Mouse (Mus musculus) olfactory bulb, adult 2 months (tissue): Measurements from ENCODE around the gene Ndufaf2. TPM values are rescaled to one million over a fixed set of nuclear protein-coding genes. Genes with fewer than 3 reads are reported as not detected.

Experiments used
- H3K27ac ChIP-seq: fragments of 200-500 bp; 2 replicates; pipeline ENCODE4 v1.5.1; 2012; ENCODE audit warnings: low read depth, low read length; ENCODE audit not compliant: insufficient read depth
- H3K4me1 ChIP-seq: fragments of 200-500 bp; 2 replicates; pipeline ENCODE4 v1.6.1; 2012; ENCODE audit warnings: low read length; ENCODE audit not compliant: control insufficient read depth, insufficient read depth
- H3K4me3 ChIP-seq: fragments of 200-500 bp; 2 replicates; pipeline ENCODE4 v1.5.1; 2012; ENCODE audit warnings: mild to moderate bottlenecking, low read depth, low read length, moderate library complexity; ENCODE audit not compliant: insufficient read depth
- CTCF ChIP-seq: fragments of 200-500 bp; IDR thresholded peaks from 2 replicates; pipeline ENCODE4 v1.5.1; 2012; ENCODE audit warnings: low read depth, mild to moderate bottlenecking, low read length, moderate library complexity; ENCODE audit not compliant: insufficient read depth
- POLR2A ChIP-seq: fragments of 200-500 bp; IDR thresholded peaks from 2 replicates; pipeline ENCODE4 v1.6.1; 2012; ENCODE audit warnings: mild to moderate bottlenecking, low read depth, low read length, moderate library complexity; ENCODE audit not compliant: insufficient read depth
- WGBS: fragments of 180-500 bp; shearing (Covaris S2); methylation state at CpG from one replicate; pipeline ENCODE4 v1.1.7; 2018; 5-methylcytosine and 5-hydroxymethylcytosine counted together
- polyA plus RNA-seq: library from polyadenylated mRNA; stranded (reverse); fragments of >200 nt; gene quantifications from 2 replicates; pipeline ENCODE4 v1.2.4, GENCODE M21; 2012; ENCODE audit warnings: low replicate concordance; ENCODE audit not compliant: missing spikeins, insufficient read depth, insufficient read length

The Ndufaf2 gene
- polyA plus RNA-seq, 1 experiment: not detected

DNA sequence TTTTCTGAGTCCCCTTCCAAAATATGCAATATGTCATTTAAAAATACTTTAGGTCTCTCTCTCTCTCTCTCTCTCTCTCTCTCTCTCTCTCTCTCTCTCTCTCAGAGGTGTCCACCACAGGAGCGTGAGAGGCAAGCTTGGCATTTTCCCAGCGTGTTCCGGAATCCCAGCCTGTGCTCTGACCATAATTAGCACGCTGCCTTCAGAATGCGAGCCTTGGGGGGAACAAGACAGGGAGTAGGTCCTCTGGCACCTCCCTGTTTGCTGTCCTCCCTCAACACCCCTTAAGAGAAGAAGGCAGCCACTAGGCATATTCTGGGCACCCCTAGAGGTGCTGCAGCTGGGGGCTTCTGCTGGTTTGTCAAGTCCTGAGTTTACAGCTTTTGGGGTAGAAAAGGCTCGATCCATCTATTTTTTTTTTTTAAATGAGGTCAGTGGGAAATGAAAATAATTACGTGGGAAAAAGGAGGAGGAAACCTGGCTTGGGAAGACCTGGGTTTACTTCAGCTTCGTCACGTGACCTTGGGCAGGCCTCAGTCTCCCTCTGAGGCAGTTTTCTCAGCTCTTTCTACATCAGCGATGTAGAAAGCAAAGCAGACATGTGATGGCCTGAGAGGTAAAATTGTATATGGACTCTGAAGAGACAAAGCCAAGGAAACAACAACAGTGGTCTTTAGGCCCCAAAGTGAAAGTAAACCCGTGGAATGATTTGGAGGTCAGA, 187.8 kb downstream of the Ndufaf2 start:
- H3K27ac ChIP-seq: peak overlapping the region; percentile 40

DNA sequence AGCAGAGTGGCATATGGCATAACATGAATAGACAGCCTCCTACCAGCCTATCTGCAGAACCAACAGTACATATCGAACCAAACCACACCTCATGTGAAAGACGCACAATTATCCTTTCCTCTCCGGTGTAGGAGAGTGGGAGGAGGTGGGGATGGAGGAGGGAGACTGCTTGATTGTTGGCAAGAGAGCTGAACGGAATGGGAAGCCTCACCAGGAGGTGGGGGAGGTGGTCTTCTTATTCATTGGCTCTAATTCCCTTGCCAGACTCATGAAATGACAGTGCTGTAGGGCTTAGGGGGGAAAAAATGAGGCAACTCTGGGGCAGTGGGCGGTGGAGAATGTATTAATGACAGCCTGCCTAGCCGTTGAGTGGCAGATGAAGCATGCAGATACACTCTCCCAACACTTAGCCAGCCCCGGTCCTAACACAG, 188.4 kb downstream of the Ndufaf2 start:
- Histone ChIP-seq H3K4me1 (peaks cover 16% of the 10 kb centered on the region), H3K27ac (no peak overlapping the region), H3K4me3 (no peak overlapping the region)
- TF ChIP-seq POLR2A: no peak
- TF ChIP-seq CTCF: no peak
- 13% methylated on average over 7 of the region's 7 CpGs for WGBS

More for the DNA sequence above, 187.8 kb downstream of the Ndufaf2 start:
- Histone ChIP-seq H3K4me3 (no peak overlapping the region), H3K4me1 (peaks cover 16% of the 10 kb centered on the region)
- 46% methylated on average over 11 of the region's 11 CpGs for WGBS
- TF ChIP-seq POLR2A (no peak), CTCF (no peak)

DNA sequence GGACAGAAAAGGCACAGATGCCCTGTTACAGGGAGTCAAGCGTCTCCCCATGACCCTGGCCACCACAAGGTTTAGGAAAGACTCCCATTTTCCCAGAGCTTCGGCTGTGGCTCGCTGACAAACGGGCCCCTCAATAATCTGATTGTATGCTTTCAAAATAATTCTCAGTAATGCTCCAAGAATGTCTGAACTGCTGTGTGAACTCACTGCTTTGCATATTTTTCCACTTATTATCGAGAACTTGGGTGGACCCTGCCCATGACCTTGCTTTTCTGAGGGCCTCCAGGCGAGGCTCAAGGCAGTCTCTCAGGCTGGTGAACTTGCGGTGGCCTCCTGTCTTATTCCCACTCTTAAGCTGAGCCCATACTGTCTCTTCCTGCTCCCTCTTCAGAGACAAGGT, 193.8 kb downstream of the Ndufaf2 start:
- no peak overlapping the region for H3K4me3 ChIP-seq
- WGBS: 76% methylated on average over 7 of the region's 7 CpGs
- no peak overlapping the region for H3K27ac ChIP-seq
- TF ChIP-seq CTCF: no peak
- no peak for TF ChIP-seq POLR2A
- H3K4me1 ChIP-seq: no peaks in the 10 kb centered on the region; the same call in 1 of the 2 replicates

DNA sequence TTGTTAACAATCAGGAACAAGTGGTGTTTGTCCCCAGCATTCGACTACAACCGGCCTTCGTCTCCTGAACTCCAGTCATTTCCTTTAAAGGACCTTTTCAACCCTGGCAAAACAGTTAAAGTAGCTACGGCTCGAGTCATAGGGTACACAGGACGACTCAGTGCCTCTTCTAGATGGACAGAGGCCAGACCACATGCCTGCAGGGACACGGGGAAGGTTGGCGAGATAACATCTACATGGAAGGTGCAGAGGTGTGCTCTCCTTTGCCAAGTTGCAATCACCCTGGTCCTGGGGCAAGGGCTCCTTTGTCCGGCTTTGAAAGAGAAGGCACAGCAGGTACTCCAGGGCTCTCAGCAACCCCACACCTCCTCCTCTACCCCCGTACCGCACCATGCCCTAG, 195.0 kb downstream of the Ndufaf2 start:
- no peak overlapping the region for H3K27ac ChIP-seq
- H3K4me1 ChIP-seq: no peaks in the 10 kb centered on the region; the same call in 1 of the 2 replicates
- TF ChIP-seq POLR2A: no peak
- no peak for TF ChIP-seq CTCF
- 85% methylated on average over 11 of the region's 11 CpGs for WGBS
- H3K4me3 ChIP-seq: no peak overlapping the region

DNA sequence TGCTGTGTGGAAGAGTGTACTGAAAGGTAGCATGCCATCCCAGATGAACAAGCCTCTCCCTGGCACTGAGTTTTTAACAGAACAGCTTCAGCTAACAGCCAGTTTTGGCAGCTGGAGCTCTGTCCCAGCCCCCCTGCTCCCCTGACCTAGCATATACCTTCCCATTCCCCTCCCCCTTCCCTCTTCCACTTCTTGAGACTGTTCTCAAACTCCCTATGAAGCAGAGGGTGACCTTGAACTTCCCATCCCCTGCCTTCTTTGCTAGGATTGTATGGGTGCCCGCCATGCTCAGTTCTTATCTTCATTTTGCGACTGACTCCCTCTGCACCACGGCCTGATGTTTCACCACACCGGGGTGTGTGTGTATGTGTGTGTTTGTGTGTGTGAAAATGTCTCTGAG, 195.7 kb downstream of the Ndufaf2 start:
- Histone ChIP-seq H3K4me1 (no peaks in the 10 kb centered on the region; the same call in 1 of the 2 replicates), H3K4me3 (no peak overlapping the region), H3K27ac (no peak overlapping the region)
- no peak for TF ChIP-seq POLR2A
- no peak for TF ChIP-seq CTCF
- 81% methylated on average over 4 of the region's 4 CpGs for WGBS

DNA sequence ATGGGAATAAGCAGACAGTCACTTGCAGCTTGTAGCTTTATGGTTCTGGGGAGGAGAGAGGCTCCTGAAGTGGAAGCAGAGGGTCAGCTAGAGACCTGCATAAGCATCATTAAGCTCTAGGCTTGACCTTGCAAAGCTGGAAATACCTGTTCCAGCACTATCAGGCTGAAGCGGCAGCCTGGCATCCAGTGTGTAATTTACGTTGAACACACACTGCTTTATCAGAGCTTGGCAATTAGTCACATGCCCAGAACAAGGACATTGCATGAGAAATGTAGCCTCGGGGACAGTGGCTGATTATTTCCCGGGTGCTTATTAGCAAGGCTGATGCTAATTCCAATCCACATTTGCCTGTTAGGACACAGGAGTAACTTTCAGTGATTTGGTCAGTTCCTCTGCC, 196.5 kb downstream of the Ndufaf2 start:
- no peak for TF ChIP-seq POLR2A
- no peak for TF ChIP-seq CTCF
- no peaks in the 10 kb centered on the region; the same call in 1 of the 2 replicates for H3K4me1 ChIP-seq
- H3K27ac ChIP-seq: no peak overlapping the region
- WGBS: 33% methylated on average over 4 of the region's 4 CpGs
- no peak overlapping the region for H3K4me3 ChIP-seq

DNA sequence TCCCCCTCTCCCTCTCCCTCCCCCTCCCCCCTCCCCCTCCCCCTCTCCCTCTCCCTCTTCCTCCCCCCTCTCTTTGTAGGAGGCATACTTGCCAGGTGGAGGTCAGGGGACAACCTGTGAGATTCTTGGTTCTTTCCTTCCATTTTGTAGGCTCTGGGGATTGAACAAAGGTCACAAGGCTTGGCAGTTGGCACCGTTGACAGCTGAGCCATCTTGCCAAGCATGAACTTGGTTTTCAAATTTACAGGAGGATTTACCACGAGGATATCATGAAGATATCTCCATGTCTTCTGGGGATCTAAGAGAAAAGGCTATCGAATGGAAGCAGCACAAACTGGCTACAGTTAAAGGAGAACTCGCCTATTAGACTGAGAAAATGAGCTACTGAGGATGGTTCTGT, 196.9 kb downstream of the Ndufaf2 start:
- WGBS: 84% methylated on average over 4 of the region's 4 CpGs

DNA sequence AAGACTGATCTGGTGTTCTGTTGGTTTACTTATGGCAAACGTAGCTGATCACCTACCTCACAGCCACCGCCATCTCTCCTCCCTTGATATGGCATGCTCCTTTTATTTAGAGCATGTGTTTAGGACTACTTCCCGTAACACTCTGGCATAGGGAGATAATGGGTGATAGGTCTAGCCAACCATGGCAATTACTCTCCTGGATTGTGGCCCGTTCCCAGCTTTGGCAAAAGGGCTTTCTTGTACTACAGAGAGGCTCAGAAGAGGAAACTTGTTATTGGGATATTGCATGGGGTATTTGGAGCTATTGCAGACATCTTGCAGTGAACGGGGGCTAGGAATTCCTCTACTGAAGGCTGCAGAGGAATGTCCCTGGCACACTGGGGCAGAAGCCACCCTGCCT, 197.9 kb downstream of the Ndufaf2 start:
- WGBS: 75% methylated on average over 5 of the region's 5 CpGs
- H3K4me1 ChIP-seq: peaks cover 2% of the 10 kb centered on the region; the same call in 1 of the 2 replicates
- no peak overlapping the region for H3K27ac ChIP-seq
- TF ChIP-seq CTCF: no peak
- TF ChIP-seq POLR2A: no peak
- no peak overlapping the region for H3K4me3 ChIP-seq

More for the DNA sequence above, 196.9 kb downstream of the Ndufaf2 start:
- TF ChIP-seq POLR2A (no peak), CTCF (no peak)
- H3K4me1 ChIP-seq: no peaks in the 10 kb centered on the region; the same call in 1 of the 2 replicates
- no peak overlapping the region for H3K27ac ChIP-seq
- no peak overlapping the region for H3K4me3 ChIP-seq

DNA sequence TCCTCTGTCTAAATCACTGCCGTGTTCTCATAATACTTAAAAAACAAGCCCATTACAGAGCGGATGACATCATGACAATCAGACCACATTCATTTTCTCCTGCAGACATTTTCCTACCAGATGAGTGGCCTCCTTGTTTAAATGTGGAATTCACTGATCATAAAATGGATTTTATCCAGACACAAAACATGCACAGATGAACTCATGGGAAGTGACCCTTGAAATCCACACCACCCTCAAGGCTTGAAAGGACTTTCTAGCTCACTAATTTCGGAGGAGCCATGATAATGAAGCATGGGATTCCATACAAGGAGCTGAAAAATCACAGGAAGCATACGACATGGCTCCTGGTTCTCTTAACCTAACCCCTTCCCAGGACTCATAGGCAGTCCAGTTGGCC, 198.5 kb downstream of the Ndufaf2 start:
- no peak overlapping the region for H3K4me3 ChIP-seq
- H3K4me1 ChIP-seq: peaks cover 4% of the 10 kb centered on the region; the same call in 1 of the 2 replicates
- TF ChIP-seq CTCF: no peak
- no peak for TF ChIP-seq POLR2A
- WGBS: 98% methylated on average over 4 of the region's 4 CpGs
- no peak overlapping the region for H3K27ac ChIP-seq

DNA sequence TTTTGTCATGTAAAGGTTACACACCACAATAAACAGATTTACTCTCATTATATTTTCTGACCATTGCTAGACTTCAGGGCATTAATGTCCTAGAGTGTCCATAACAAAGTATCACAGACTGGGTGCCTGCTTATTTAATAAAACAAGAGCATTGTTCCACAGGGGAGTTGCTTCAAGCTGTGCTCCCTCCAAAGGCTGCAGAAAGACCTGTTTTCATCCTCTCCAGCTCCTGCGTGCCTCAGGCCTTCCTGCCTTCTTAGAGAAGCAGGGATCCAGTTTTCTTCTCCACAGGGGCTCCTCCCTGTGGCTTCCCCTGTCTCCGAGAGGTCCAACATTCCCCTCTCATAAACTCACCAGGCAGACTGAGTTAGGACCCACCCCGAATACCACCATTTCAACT, 202.2 kb downstream of the Ndufaf2 start:
- TF ChIP-seq POLR2A (no peak), CTCF (no peak)
- no peak overlapping the region for H3K27ac ChIP-seq
- WGBS: 65% methylated on average over 3 of the region's 3 CpGs
- H3K4me3 ChIP-seq: no peak overlapping the region
- H3K4me1 ChIP-seq: peaks cover 9% of the 10 kb centered on the region
